Mouse (Mus musculus) embryonic fibroblast, embryonic 13.5 days (primary cell): ENCODE results near the gene Tnip3. TPM values are rescaled to one million over a fixed set of nuclear protein-coding genes. Genes with fewer than 3 reads are reported as not detected.

Experiments
- H3K27ac ChIP-seq: 2 replicates; pipeline ENCODE4 v1.5.1; 2012; ENCODE audit warnings: low read length, control low read depth, inconsistent platforms; ENCODE audit not compliant: insufficient read depth
- H3K4me1 ChIP-seq: 2 replicates; pipeline ENCODE4 v1.6.1; 2011; ENCODE audit warnings: low read length; ENCODE audit not compliant: control insufficient read depth, insufficient read depth
- H3K4me3 ChIP-seq: 2 replicates; pipeline ENCODE4 v1.5.1; 2011; ENCODE audit warnings: mild to moderate bottlenecking, control low read depth, low read length; ENCODE audit not compliant: insufficient read depth
- CTCF ChIP-seq: IDR thresholded peaks from 2 replicates; pipeline ENCODE4 v1.5.1; 2011; ENCODE audit warnings: mild to moderate bottlenecking, control low read depth, low read length, moderate library complexity, borderline replicate concordance; ENCODE audit not compliant: insufficient read depth
- POLR2A ChIP-seq: IDR thresholded peaks from 2 replicates; pipeline ENCODE4 v1.6.1; 2011; ENCODE audit warnings: low read depth, mild to moderate bottlenecking, control low read depth, low read length, moderate library complexity
- polyA plus RNA-seq: library from polyadenylated mRNA; stranded (reverse); fragments of >200 nt; gene quantifications from 2 replicates; pipeline ENCODE4 v1.2.4, GENCODE M21; 2011; ENCODE audit warnings: low read depth; ENCODE audit not compliant: missing spikeins, insufficient read length

Tnip3 gene
- polyA plus RNA-seq, 1 experiment = 0.54 TPM

- Histone ChIP-seq H3K27ac (no peak overlapping the region), H3K4me1 (no peaks in the 10 kb centered on the region), H3K4me3 (no peak overlapping the region)
- TF ChIP-seq CTCF = no peak
- no peak for TF ChIP-seq POLR2A
Measured at GRCm38 (mm10) chr6:65630578-65630977, 105.5 kb downstream of the Tnip3 start.

DNA sequence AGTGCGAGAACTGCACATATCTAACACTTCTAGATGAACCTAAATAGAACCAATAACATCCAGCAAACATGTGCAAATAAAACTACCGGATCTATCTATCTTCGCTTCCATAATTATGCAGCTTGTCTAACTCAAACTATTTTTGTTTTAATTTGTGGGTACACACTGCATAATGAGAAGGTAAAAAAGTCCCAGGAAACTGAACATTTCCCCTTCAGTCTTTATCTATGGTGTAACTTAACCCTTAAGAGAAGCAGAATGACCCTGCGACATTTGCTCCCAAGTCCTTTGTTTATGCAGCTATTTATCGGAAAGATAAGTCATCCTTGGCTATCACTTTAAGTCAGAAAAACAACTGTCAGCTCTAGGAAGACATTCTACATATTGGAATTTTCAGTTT, 107.1 kb downstream of the Tnip3 start:
- Histone ChIP-seq H3K4me1 (no peaks in the 10 kb centered on the region), H3K27ac (no peak overlapping the region), H3K4me3 (no peak overlapping the region)
- no peak for TF ChIP-seq POLR2A
- no peak for TF ChIP-seq CTCF

DNA sequence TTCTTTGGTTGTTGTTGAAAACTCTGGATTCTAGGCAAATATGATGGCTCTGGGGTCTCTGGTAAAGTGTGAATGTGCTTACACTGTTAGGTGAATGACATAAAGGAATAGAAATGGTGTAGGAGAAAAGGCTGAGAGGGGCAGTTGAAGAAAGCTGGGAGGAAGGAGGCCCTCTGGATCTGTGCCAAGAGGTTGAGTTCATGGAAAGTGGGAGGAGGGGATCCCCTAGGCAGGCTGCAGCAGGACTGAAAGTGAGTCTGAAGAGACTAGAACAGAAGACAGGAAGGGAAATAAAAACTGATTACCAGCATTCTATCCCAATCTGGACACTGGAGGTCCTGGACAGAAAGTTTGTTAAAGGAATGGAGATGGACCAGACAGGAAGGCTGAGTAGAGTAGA, 117.3 kb downstream of the Tnip3 start:
- Histone ChIP-seq H3K4me1 (no peaks in the 10 kb centered on the region; the same call in 1 of the 2 replicates), H3K4me3 (no peak overlapping the region), H3K27ac (no peak overlapping the region)
- TF ChIP-seq POLR2A (no peak), CTCF (no peak)

- Histone ChIP-seq H3K4me3 (no peak overlapping the region), H3K27ac (no peak overlapping the region), H3K4me1 (no peaks in the 10 kb centered on the region; the same call in 1 of the 2 replicates)
- TF ChIP-seq POLR2A (no peak), CTCF (no peak)
Measured at GRCm38 (mm10) chr6:65644110-65644509, 119.0 kb downstream of the Tnip3 start.

DNA sequence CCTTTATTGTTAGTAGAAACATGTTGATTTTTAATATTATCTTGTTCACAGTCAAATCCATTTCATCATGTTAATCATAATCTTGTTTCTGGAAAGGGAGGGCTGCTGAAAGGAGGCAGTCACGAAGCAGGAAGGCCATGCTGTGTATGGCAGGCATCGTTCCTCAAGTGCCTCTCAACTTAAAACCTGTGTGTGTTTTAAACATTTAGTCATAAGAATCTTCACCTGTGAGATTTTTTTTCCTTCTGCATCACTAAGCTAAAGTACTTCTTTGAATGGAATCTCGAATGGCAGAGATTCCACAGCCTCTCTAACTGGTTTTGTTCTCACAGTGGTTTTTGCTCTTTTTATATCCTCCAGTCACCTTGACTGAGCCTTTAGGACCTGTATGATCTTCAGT, 121.3 kb downstream of the Tnip3 start:
- no peaks in the 10 kb centered on the region; the same call in 1 of the 2 replicates for H3K4me1 ChIP-seq
- TF ChIP-seq POLR2A (no peak), CTCF (no peak)
- H3K27ac ChIP-seq = no peak overlapping the region
- H3K4me3 ChIP-seq = no peak overlapping the region

DNA sequence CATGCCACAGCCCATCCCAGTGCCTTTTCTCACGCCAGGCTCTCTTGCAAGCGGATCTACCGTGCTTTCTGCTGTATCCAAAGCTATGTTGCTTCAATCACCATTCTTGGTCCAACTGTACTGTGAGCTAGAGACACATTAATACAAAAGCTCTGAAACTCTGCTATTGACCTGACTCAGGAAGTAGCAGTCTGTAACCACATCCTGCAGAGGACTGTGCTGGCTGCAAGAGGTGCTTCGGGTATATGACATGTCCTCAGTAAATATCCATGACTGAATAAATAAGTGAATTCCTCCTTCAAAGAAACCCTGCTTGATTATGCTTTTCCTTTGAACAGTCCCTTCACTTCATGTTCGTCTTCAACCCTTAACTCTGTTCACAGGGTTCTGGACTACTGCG, 122.6 kb downstream of the Tnip3 start:
- Histone ChIP-seq H3K4me1 (no peaks in the 10 kb centered on the region; the same call in 1 of the 2 replicates), H3K4me3 (no peak overlapping the region), H3K27ac (no peak overlapping the region)
- TF ChIP-seq CTCF (no peak), POLR2A (no peak)

- H3K27ac ChIP-seq = no peak overlapping the region
- no peaks in the 10 kb centered on the region for H3K4me1 ChIP-seq
- no peak overlapping the region for H3K4me3 ChIP-seq
- TF ChIP-seq CTCF (no peak), POLR2A (no peak)
Measured at GRCm38 (mm10) chr6:65651376-65651775, 126.3 kb downstream of the Tnip3 start.

GRCm38 (mm10) chr6:65661272-65661671, 136.2 kb downstream of the Tnip3 start:
- no peaks in the 10 kb centered on the region for H3K4me1 ChIP-seq
- no peak overlapping the region for H3K4me3 ChIP-seq
- TF ChIP-seq CTCF (no peak), POLR2A (no peak)
- no peak overlapping the region for H3K27ac ChIP-seq

DNA sequence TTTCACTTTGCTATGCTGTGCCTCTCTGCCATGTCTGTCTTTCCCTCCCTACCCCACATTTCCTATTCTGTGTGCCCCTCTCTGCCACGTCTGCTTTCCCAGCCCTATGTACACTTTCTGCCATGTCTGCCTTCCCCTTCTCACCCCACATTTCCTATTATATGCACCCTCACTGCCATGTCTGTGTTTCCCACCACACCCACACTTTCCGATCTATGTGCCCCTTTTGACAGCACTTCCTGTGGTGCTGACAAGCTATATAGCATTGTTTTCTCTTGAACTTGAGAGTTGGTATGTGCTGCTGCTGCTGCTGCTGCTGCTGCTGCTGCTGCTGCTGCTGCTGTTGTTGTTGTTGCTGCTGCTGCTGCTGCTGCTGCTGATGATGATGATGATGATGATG, 136.9 kb downstream of the Tnip3 start:
- H3K4me3 ChIP-seq = no peak overlapping the region
- TF ChIP-seq CTCF (no peak), POLR2A (no peak)
- H3K4me1 ChIP-seq = no peaks in the 10 kb centered on the region
- H3K27ac ChIP-seq = no peak overlapping the region

DNA sequence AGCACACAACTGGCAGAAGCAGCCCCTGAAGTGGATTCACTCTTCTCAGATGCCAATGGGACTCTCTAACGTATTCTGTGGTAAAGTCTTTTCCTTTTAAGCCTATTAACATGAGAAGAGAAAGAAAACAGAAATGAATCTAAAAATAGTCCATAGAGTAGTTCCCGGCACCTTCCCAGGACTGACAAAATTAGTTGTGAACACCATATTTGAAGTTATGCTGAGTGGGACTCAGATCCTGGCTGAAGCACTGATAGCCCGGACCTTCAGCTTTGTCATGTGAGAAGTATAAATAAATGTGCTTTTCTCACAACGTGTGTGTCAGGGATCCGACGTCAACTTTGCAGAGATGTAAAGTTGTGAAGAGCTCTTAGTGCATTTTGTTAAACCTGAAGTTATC, 138.9 kb downstream of the Tnip3 start:
- Histone ChIP-seq H3K27ac (no peak overlapping the region), H3K4me3 (no peak overlapping the region), H3K4me1 (no peaks in the 10 kb centered on the region)
- TF ChIP-seq POLR2A (no peak), CTCF (no peak)

DNA sequence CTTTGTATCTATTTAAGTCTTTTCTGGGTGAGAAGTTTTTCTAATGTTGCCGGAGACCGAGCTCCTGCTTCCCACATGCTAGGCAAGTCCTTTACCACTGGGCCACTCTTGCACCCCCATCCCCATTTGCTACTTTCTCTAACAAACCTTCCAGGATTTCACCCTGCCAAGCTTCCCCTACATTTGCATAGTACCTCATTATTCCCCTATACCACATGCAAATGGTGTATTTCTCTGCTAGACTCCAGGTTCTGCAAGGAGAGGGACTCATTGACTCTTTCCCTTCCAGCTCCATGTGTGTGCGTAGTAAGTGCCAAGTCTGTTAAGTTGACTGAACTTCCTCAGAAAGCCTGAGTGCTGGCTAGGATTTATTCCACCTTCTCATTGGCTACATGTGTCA, 141.2 kb downstream of the Tnip3 start:
- H3K27ac ChIP-seq = no peak overlapping the region
- no peak for TF ChIP-seq CTCF
- no peak for TF ChIP-seq POLR2A
- H3K4me3 ChIP-seq = no peak overlapping the region
- no peaks in the 10 kb centered on the region for H3K4me1 ChIP-seq
